Mouse (Mus musculus) urinary bladder, postnatal 0 days (tissue): ENCODE data around the gene Dynlt1c. TPM values are rescaled to one million over a fixed set of nuclear protein-coding genes. Genes with fewer than 3 reads are reported as not detected.

Source experiments
- polyA plus RNA-seq: library from polyadenylated mRNA; unstranded; fragments of >200 nt; fragmentation: Nextera tagmentation; extraction: Ambion mirVana; gene quantifications from 2 replicates; pipeline ENCODE4 v1.2.1, GENCODE M21; 2015

Gene Dynlt1c
- 14.6 and 16.8 TPM in 2 replicates for polyA plus RNA-seq

DNA sequence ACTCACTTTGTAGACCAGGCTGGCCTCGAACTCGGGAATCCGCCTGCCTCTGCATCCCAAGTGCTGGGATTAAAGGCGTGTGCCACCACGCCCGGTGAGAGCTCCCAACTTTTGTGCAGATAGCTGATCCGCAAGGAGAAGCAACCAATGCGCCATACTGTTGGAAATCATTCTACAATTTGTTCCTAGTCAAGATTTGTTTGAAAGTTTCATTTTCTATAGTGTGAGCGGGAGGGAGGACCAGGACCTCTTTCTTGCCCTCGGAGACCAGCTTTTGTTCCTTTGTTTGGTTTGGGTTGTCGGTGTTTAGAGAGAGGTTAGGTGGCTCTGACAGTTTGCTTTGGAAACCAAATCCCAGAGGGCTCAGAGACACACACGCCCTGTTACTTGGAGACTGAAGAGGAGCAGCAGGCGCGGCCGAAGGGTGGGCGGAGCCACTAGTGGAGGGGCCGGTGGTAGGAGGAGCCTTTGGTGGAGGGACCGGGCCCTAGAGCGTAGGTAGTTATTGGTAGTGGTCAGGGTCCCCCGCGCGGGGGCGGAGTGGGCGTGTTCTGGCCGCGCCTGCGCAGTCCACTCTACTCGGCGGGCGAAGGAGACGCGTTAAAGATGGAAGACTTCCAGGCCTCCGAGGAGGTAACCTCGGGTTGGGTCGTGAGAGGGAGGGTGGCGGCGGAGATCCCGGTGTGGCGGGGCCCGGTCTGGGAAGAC, at the start of gene Dynlt1c:
Gene Dynlt1c (plus strand): TSS at position 468 of the 708 bp plus-strand sequence.

DNA sequence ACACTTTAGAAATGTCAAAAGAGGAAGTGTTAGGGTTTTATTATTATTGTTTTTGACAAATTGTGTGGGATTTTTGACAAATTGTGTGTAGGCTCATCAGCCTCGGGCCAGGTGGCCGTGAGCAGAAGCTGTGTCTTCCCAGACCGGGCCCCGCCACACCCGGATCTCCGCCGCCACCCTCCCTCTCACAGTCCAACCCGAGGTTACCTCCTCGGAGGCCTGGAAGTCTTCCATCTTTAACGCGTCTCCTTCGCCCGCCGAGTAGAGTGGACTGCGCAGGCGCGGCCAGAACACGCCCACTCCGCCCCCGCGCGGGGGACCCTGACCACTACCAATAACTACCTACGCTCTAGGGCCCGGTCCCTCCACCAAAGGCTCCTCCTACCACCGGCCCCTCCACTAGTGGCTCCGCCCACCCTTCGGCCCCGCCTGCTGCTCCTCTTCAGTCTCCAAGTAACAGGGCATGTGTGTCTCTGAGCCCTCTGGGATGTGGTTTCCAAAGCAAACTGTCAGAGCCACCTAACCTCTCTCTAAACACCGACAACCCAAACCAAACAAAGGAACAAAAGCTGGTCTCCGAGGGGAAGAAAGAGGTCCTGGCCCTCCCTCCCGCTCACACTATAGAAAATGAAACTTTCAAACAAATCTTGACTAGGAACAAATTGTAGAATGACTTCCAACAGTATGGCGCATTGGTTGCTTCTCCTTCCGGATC, 54.3 kb downstream of the Dynlt1c start, which contains the start of gene Dynlt1f:
Gene Dynlt1f (minus strand): TSS at position 334 of the 715 bp plus-strand sequence.

DNA sequence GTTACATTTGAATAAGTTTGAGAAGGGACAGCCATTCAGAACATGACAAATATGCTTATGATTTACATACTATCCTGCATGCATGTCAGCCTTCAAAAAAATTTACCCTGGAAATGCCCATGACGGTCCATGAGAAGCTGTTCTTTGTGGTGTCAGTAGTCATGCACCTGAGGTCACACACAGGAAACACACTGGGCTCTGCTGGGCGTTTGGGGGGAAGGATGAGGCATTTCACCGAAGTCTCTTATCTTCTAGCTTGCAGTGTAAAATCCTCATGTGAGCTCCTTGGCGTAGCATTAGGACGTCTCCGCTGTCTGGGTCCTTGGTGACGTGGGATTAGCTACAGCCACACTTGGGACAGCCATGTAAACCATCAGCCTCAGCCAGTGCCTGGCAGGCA, 57.3 kb downstream of the Dynlt1c start, which contains the start of gene Sytl3:
Gene Sytl3 (plus strand): TSS at position 293 of the 400 bp plus-strand sequence.

Other genes starting within 250 kb of the Dynlt1c start
- gene Dynlt1b, start 171.6 kb upstream of the Dynlt1c start, polyA plus RNA-seq = 710 and 778 TPM in 2 replicates
- 143 and 155 TPM in 2 replicates for gene Dynlt1f, start 54.2 kb downstream of the Dynlt1c start, polyA plus RNA-seq
- 0.30 and 0.71 TPM in 2 replicates for gene Sytl3, start 57.4 kb downstream of the Dynlt1c start, polyA plus RNA-seq
- 116 and 117 TPM in 2 replicates for gene Ezr, start 181.1 kb downstream of the Dynlt1c start, polyA plus RNA-seq